Mouse (Mus musculus) kidney, embryonic 16.5 days (tissue): ENCODE measurements around the gene S100a6. TPM values are rescaled to one million over a fixed set of nuclear protein-coding genes. Genes with fewer than 3 reads are reported as not detected.
A peak's percentile ranks its signal among the peaks of the same experiment; 100 is the strongest.

Experiments used
- ATAC-seq: fragments of 200-750 bp; cut with Nextera tagmentation; 2 replicates; pipeline ENCODE4 v1.8.0; 2017; ENCODE audit warnings: moderate TSS enrichment; ENCODE audit not compliant: low FRiP score, low TSS enrichment
- H3K27ac ChIP-seq: fragments of 300-500 bp; sonication (generic); 2 replicates; pipeline ENCODE4 v1.5.1; 2014; ENCODE audit warnings: low read length
- H3K27me3 ChIP-seq: fragments of 300-500 bp; sonication (generic); 2 replicates; pipeline ENCODE4 v1.6.1; 2014; ENCODE audit warnings: low read length, control low read depth, mixed read lengths; ENCODE audit not compliant: insufficient read depth
- H3K36me3 ChIP-seq: fragments of 300-500 bp; sonication (generic); 2 replicates; pipeline ENCODE4 v1.6.1; 2014; ENCODE audit warnings: low read length, control low read depth, mixed read lengths; ENCODE audit not compliant: insufficient read depth
- H3K4me1 ChIP-seq: fragments of 300-500 bp; sonication (generic); 2 replicates; pipeline ENCODE4 v1.6.1; 2014; ENCODE audit warnings: low read length, control low read depth, mixed read lengths; ENCODE audit not compliant: insufficient read depth
- H3K4me2 ChIP-seq: fragments of 300-500 bp; sonication (generic); replicated peaks from 2 replicates; pipeline ENCODE4 v1.6.1; 2014; ENCODE audit warnings: low read depth, low read length
- H3K4me3 ChIP-seq: fragments of 300-500 bp; sonication (generic); 2 replicates; pipeline ENCODE4 v1.5.1; 2014; ENCODE audit warnings: mild to moderate bottlenecking, low read length
- H3K9ac ChIP-seq: fragments of 300-500 bp; sonication (generic); replicated peaks from 2 replicates; pipeline ENCODE4 v1.6.1; 2014; ENCODE audit warnings: low read length
- H3K9me3 ChIP-seq: fragments of 300-500 bp; sonication (generic); 2 replicates; pipeline ENCODE4 v1.6.1; 2016; ENCODE audit warnings: low read length, control low read depth
- WGBS: fragments of 180-500 bp; shearing (Covaris S2); extraction: QIAGEN DNeasy Blood & Tissue Kit; methylation state at CpG from one replicate; pipeline ENCODE4 v1.1.7; 2014; 5-methylcytosine and 5-hydroxymethylcytosine counted together
- polyA plus RNA-seq: library from polyadenylated mRNA; unstranded; fragments of >200 nt; fragmentation: Nextera tagmentation; extraction: Ambion mirVana; gene quantifications from 2 replicates; pipeline ENCODE4 v1.2.1, GENCODE M21; 2015

S100a6 gene
- polyA plus RNA-seq, 1 experiment from 2014 or later = 181 TPM

DNA sequence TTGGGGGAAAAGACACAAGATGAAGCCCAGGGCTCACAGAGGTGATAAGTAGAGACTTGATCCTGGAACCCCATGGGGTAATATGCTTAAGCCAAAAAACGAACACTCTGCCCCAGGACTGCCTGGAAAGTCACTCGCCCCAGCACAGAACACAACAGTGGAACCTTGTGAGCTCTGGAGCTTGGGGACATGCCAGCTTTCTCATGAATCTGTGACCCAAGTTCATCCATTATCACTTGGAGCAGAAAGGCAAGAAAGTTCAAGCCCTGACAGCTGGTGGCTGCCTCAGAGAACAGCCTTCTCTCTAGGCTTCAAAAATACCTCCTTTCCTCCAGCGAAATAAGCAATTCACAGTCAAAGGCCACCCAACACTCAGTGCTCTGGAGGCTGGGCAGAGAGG is 13.3 kb upstream of the S100a6 start:
- no peak for ATAC-seq
- no peak overlapping the region for H3K27ac ChIP-seq
- no peak overlapping the region for H3K4me3 ChIP-seq
- no peaks in the 10 kb centered on the region for H3K36me3 ChIP-seq
- no peaks in the 10 kb centered on the region for H3K9me3 ChIP-seq
- no peak overlapping the region for H3K9ac ChIP-seq
- H3K27me3 ChIP-seq = no peaks in the 10 kb centered on the region
- 69% methylated on average over 3 of the region's 3 CpGs for WGBS
- H3K4me1 ChIP-seq = peaks cover 12% of the 10 kb centered on the region
- no peak overlapping the region for H3K4me2 ChIP-seq

DNA sequence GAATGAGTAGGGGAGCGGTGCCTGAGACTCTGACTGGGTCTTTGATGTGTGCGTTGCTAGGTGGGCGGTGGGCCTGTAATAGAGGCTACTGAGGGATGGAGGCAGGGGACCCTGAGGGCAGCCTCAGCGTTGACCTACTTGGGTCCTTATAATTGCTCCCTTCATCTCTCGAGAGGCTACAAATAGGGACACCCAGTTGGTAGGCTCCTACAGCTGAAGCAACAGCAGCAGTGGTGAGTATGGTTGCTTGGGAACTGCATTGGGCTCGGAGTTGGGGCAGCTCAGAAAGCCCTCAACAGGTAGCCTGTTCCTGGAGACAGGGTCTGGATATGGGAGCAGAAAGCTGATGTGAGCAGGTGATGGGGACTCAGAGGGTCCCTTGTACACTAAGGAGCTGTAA is 12.6 kb upstream of the S100a6 start:
- no peaks in the 10 kb centered on the region for H3K9me3 ChIP-seq
- H3K9ac ChIP-seq = no peak overlapping the region
- no peak overlapping the region for H3K4me3 ChIP-seq
- H3K27me3 ChIP-seq = no peaks in the 10 kb centered on the region
- 76% methylated on average over 6 of the region's 6 CpGs for WGBS
- peaks cover 18% of the 10 kb centered on the region for H3K4me1 ChIP-seq
- ATAC-seq = no peak
- no peaks in the 10 kb centered on the region for H3K36me3 ChIP-seq
- no peak overlapping the region for H3K4me2 ChIP-seq
- H3K27ac ChIP-seq = no peak overlapping the region

DNA sequence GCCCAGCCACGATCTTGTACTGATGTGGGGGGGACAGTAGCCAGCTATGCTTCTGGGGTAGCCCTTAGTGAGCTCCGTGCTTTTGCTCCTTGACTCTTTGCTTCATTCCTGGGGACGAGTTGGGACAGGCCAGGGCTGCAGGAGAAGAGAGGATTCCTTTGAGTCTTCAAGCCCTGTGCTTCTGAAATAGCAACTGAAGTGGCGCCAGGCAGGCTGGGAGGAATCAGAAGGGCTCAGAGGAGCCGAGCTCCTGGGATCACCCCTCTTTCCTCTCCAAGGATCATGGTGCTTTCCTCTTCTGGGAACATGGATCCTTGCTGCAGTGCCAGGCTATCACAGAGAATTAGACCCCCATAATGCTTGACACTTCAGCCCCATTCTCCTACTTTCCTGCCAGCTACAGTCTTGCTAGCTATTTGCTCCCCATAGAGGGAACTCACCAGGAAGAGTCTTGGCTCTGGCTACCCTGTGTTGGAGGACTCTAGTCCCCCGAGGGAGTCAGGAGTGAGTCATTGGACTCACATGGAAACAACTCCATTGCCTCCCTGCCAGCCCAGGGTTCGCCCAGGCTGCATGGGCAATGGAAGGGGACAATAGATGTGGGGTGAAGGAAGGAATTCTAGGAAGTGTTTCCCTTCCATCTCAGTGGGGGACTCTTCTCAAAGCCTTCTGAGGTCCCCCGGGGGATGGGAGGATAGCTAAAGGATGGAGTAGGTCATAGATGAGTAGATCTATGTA is 12.1 kb upstream of the S100a6 start:
- no peak for ATAC-seq
- 81% methylated on average over 8 of the region's 8 CpGs for WGBS

DNA sequence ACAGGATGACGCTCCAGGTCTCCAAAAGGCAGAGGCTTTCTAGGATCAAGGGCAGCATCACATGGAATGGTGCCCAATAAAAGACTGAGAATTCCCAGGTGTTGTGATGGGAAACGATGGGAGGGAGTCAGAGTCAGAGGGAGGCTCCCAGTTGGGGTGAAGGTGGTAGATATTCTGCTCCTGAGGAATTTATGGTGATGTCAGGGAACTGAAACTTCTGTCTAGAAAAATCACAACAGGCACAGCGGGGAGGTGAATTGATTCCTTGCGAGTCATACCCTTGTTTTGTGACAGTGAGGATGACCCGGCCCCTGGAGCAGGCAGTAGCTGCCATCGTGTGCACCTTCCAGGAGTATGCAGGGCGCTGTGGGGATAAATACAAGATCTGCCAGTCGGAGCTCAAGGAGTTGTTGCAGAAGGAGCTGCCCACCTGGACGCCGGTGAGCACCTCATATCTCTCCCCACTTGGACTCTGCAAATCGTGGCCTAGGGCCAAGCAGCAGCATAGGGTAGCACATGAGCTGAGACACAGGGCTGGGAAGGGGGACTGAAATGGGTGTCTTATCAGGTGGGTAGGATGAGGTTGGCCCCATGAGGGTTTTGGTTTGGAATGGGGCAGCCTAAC is 11.1 kb upstream of the S100a6 start, which contains the start of gene Gm42674:
Gene Gm42674, plus strand, starts transcription at position 419 of the 625 bp plus-strand sequence.
- Histone ChIP-seq H3K4me1 (peaks cover 26% of the 10 kb centered on the region), H3K9me3 (no peaks in the 10 kb centered on the region), H3K9ac (no peak within 1 kb of the TSS), H3K4me3 (no peak within 1 kb of the TSS), H3K4me2 (no peak within 1 kb of the TSS), H3K27me3 (no peaks in the 10 kb centered on the region), H3K36me3 (no peaks in the 10 kb centered on the region), H3K27ac (no peak within 1 kb of the TSS)
- ATAC-seq = no peak
- 82% methylated on average over 11 of the region's 11 CpGs for WGBS

More for the DNA sequence above, 12.1 kb upstream of the S100a6 start:
- H3K4me3 ChIP-seq = no peak overlapping the region
- H3K27ac ChIP-seq = no peak overlapping the region
- peaks cover 23% of the 10 kb centered on the region for H3K4me1 ChIP-seq
- H3K9me3 ChIP-seq = no peaks in the 10 kb centered on the region
- H3K9ac ChIP-seq = no peak overlapping the region
- H3K36me3 ChIP-seq = no peaks in the 10 kb centered on the region
- no peaks in the 10 kb centered on the region for H3K27me3 ChIP-seq
- H3K4me2 ChIP-seq = no peak overlapping the region

DNA sequence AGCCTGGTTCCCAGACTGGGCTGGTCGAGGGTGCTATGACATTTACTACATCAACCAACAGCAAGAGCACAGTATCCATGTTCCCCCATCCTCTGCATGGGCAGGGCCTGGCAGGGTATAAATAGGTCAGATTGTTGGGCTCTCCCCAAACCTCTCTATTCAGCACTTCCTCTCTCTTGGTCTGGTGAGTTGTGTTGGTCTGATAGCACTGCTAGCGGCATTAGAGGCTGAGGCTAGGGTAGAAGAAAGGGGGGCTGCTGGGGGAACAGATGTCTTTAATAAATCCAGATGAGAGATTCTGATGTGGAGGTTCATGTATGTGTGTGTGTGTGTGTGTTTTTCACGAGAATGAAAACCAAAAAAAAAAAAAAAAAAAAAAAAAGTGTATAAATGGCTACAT is 9.1 kb upstream of the S100a6 start, which contains the start of gene S100a4:
Gene S100a4, plus strand, starts transcription at position 149 of the 400 bp plus-strand sequence.
- no peaks in the 10 kb centered on the region for H3K36me3 ChIP-seq
- no peak within 1 kb of the TSS for H3K4me2 ChIP-seq
- no peak within 1 kb of the TSS for H3K9ac ChIP-seq
- no peak for ATAC-seq
- H3K27ac ChIP-seq = peak within 1 kb of the TSS; percentile 80
- H3K27me3 ChIP-seq = no peaks in the 10 kb centered on the region
- WGBS = 47% methylated on average over 3 of the region's 3 CpGs
- no peaks in the 10 kb centered on the region for H3K9me3 ChIP-seq
- H3K4me3 ChIP-seq = no peak within 1 kb of the TSS
- peaks cover 18% of the 10 kb centered on the region for H3K4me1 ChIP-seq

DNA sequence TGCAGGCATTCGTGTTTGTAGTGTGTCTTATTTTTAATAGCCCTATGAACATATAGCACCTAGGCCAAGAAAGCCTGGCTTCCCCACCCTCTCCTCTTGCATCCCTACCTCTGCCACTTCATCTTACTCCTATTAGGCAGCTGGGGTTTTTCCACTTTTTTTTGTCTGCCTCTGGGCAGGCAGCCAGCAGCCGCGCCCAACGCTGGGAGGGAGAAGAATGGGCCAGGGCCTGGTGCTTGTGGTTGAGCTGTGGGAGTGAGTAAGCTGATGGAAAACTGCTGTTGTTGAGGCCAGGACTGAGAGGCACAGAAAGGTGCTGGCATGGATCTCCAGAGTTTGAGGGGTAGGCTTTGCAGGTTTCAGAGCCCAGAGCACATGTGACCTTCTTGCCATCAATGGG is 8.3 kb upstream of the S100a6 start:
- no peak overlapping the region for H3K9ac ChIP-seq
- peak; percentile 81 for ATAC-seq

DNA sequence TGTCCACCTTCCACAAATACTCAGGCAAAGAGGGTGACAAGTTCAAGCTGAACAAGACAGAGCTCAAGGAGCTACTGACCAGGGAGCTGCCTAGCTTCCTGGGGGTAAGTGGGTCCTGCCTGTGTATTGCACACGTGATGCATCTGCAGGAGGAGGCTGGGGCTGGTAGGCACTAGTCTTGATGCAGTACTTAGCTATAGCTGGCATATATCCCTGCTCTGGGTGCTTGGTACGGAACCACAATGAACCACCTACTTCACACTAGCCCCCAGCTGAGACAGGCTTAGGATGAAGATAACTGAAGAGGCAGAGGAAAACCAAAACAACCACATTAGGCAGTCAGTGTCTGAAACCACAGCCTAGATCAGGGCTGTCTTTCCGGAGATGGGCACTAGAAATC is 7.6 kb upstream of the S100a6 start:
- 78% methylated on average over 3 of the region's 3 CpGs for WGBS
- ATAC-seq = no peak
- no peaks in the 10 kb centered on the region for H3K9me3 ChIP-seq

More for the DNA sequence above, 8.3 kb upstream of the S100a6 start:
- Histone ChIP-seq H3K4me3 (no peak overlapping the region), H3K4me2 (no peak overlapping the region), H3K36me3 (no peaks in the 10 kb centered on the region), H3K27me3 (no peaks in the 10 kb centered on the region), H3K9me3 (no peaks in the 10 kb centered on the region), H3K4me1 (peaks cover 18% of the 10 kb centered on the region), H3K27ac (peak overlapping the region; percentile 80)
- WGBS = 50% methylated on average over 4 of the region's 4 CpGs

DNA sequence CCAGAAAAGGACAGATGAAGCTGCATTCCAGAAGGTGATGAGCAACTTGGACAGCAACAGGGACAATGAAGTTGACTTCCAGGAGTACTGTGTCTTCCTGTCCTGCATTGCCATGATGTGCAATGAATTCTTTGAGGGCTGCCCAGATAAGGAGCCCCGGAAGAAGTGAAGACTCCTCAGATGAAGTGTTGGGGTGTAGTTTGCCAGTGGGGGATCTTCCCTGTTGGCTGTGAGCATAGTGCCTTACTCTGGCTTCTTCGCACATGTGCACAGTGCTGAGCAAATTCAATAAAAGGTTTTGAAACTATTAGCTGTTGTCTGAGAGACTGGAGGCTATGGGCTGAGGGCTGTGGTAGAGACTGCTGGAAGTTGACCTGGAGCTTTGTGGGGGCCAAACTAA is 6.9 kb upstream of the S100a6 start:
- Histone ChIP-seq H3K4me3 (no peak overlapping the region), H3K36me3 (no peaks in the 10 kb centered on the region), H3K27ac (peak overlapping the region; percentile 44; the same call in 1 of the 2 replicates), H3K27me3 (no peaks in the 10 kb centered on the region), H3K4me1 (peaks cover 18% of the 10 kb centered on the region), H3K9me3 (no peaks in the 10 kb centered on the region), H3K4me2 (no peak overlapping the region), H3K9ac (no peak overlapping the region)
- ATAC-seq = no peak
- 79% methylated on average over 2 of the region's 2 CpGs for WGBS

More for the DNA sequence above, 7.6 kb upstream of the S100a6 start:
- no peaks in the 10 kb centered on the region for H3K36me3 ChIP-seq
- H3K9ac ChIP-seq = no peak overlapping the region
- H3K4me1 ChIP-seq = peaks cover 18% of the 10 kb centered on the region
- H3K27ac ChIP-seq = peak overlapping the region; percentile 80
- no peaks in the 10 kb centered on the region for H3K27me3 ChIP-seq
- H3K4me3 ChIP-seq = no peak overlapping the region
- no peak overlapping the region for H3K4me2 ChIP-seq

DNA sequence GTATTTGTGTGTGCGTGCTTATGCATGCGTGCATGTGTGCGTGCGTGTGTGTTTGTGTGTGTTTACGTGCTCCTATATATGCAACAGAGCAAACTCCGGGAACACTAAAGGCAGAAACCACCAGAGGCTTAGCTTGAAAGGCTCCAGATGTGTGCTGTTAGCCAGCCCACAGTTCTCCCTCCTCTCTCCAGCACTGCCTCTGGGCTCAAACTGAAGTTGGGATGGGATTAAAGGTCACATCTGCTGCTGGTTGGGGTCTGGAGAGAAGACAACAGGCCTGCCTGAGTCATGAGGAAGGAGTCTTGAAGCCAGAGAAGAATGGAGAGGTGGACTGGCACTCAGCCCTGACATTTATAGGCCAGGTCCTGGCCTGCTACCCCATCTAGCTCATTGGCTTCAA is 6.5 kb upstream of the S100a6 start:
- Histone ChIP-seq H3K9me3 (no peaks in the 10 kb centered on the region), H3K36me3 (no peaks in the 10 kb centered on the region), H3K27ac (no peak overlapping the region; the same call in 1 of the 2 replicates), H3K9ac (no peak overlapping the region), H3K4me2 (no peak overlapping the region), H3K4me1 (peaks cover 18% of the 10 kb centered on the region), H3K4me3 (no peak overlapping the region), H3K27me3 (no peaks in the 10 kb centered on the region)
- ATAC-seq = peak; percentile 47; the same call in 1 of the 2 replicates
- 72% methylated on average over 6 of the region's 6 CpGs for WGBS

DNA sequence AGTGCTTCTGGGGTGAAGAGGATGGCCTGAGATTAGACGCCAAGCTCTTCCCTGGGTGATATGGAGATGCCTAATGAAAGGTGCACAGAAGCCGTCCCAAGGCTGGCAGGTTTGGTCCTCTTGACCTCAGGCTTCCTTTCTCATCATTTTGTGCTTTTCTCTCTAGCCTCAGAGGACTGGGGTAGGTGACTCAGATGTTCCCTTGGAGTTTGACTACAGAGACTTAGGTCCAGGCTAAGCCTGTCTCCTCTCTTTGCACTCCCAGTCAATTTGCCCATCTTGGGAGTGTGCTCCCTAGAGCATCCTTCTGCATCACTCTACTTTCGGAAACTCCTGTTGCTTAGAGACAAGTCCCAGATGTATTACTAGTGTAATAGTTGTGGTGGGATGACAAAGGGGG is 5.3 kb upstream of the S100a6 start:
- WGBS = 83% methylated on average over 3 of the region's 3 CpGs
- no peak overlapping the region for H3K4me3 ChIP-seq
- no peak overlapping the region for H3K27ac ChIP-seq
- H3K9me3 ChIP-seq = no peaks in the 10 kb centered on the region
- no peaks in the 10 kb centered on the region for H3K36me3 ChIP-seq
- no peaks in the 10 kb centered on the region for H3K27me3 ChIP-seq
- H3K4me1 ChIP-seq = peaks cover 20% of the 10 kb centered on the region
- ATAC-seq = no peak
- no peak overlapping the region for H3K9ac ChIP-seq
- no peak overlapping the region for H3K4me2 ChIP-seq
